In genomic region chr6:115168921-115169320, GRCm38 (mm10) we compare ENCODE assay signal across 14 mouse cellular contexts. TPM values are rescaled to one million over a fixed set of nuclear protein-coding genes. Genes with fewer than 3 reads are reported as not detected.
DNase-seq lines count a peak whose midpoint lies in the region; ATAC-seq and TF ChIP-seq lines count a peak whose summit lies in the region.
"Had no signal": no experiment of that assay in that cellular context is flagged by ENCODE, and none has a peak within 500 bp of the region (broad histone marks: within the 10 kb centered on the region; RNA-seq: fewer than 3 reads in every experiment).

No protein-coding gene starts in this region.

- peak; percentile 1 for DNase-seq in lung, postnatal 25 days (ENCODE audit: low spot score)
- DNase-seq in lung, postnatal 36 days: no peak
- DNase-seq in cerebellum, adult 2 months: peak; percentile 76 to 96
- DNase-seq in layer of hippocampus, adult 2 months (ENCODE audit: low spot score in 2 of 2): peak; percentile 77 to 91
- peak; percentile 75 for DNase-seq in right cerebral cortex, postnatal 25 days
- no peak for DNase-seq in stomach, postnatal 0 days (ENCODE audit: low spot score)
- DNase-seq in kidney, postnatal 25 days: no peak
- DNase-seq in lung, postnatal 14 days: no peak
- DNase-seq: lung, embryonic 14.5 days; retina, postnatal 1 day; thymus, postnatal 14 days had no signal

- no peaks in the 10 kb centered on the region for H3K36me3 ChIP-seq in stomach, postnatal 0 days (ENCODE audit: control insufficient read depth, insufficient read depth, low read length)

- peak; percentile 19; the same call in 1 of the 2 replicates for TF ChIP-seq CTCF in cerebellum, adult 2 months (IDR thresholded peaks at IDR 0.05; ENCODE audit: borderline replicate concordance, insufficient read depth, low read depth, low read length)
- no peak for TF ChIP-seq CTCF in layer of hippocampus, adult 2 months (conservative IDR thresholded peaks at IDR 0.05)
- no peak for TF ChIP-seq CTCF in stomach, postnatal 0 days (IDR thresholded peaks at IDR 0.05; ENCODE audit: low read depth)

- H3K27me3 ChIP-seq in cerebellum, adult 2 months (ENCODE audit: control insufficient read depth, insufficient read depth, low read length): no peaks in the 10 kb centered on the region
- H3K27me3 ChIP-seq in stomach, postnatal 0 days (ENCODE audit: control insufficient read depth, insufficient read depth, low read length): no peaks in the 10 kb centered on the region

- no peak for TF ChIP-seq EP300 in stomach, postnatal 0 days (optimal IDR thresholded peaks at IDR 0.05)

- no peak overlapping the region for H3K9ac ChIP-seq in stomach, postnatal 0 days (ENCODE audit: low read length)
- H3K9ac ChIP-seq: lung, embryonic 14.5 days had no signal

- H3K9me3 ChIP-seq in stomach, postnatal 0 days (ENCODE audit: control insufficient read depth, low read length): no peaks in the 10 kb centered on the region

- H3K4me2 ChIP-seq in stomach, postnatal 0 days (replicated peaks; ENCODE audit: low read depth): no peak overlapping the region
- H3K4me2 ChIP-seq: lung, embryonic 14.5 days had no signal

- H3K27ac ChIP-seq in cerebellum, adult 2 months (ENCODE audit: insufficient read depth, low read length): no peak overlapping the region; the same call in 1 of the 2 replicates
- H3K27ac ChIP-seq in layer of hippocampus, adult 2 months: peak overlapping the region; percentile 80
- no peak overlapping the region for H3K27ac ChIP-seq in stomach, postnatal 0 days (replicated peaks)

- H3K4me1 ChIP-seq in cerebellum, adult 2 months (ENCODE audit: control insufficient read depth, insufficient read depth, low read length): peaks cover 11% of the 10 kb centered on the region
- no peaks in the 10 kb centered on the region for H3K4me1 ChIP-seq in stomach, postnatal 0 days (replicated peaks; ENCODE audit: control insufficient read depth, insufficient read depth)

- TF ChIP-seq POLR2A in cerebellum, adult 2 months (IDR thresholded peaks at IDR 0.05; ENCODE audit: borderline replicate concordance, insufficient read depth, low read length): no peak

- no peak for ATAC-seq in stomach, postnatal 0 days (ENCODE audit: low FRiP score, low TSS enrichment)

- WGBS in cerebellum, adult 2 months: 5% methylated on average over 3 of the region's 3 CpGs
- 45% methylated on average over 3 of the region's 3 CpGs for WGBS in stomach, postnatal 0 days

- no peak overlapping the region for H3K4me3 ChIP-seq in cerebellum, adult 2 months (replicated peaks; ENCODE audit: insufficient read depth, low read depth, low read length)
- H3K4me3 ChIP-seq in layer of hippocampus, adult 2 months: no peak overlapping the region
- H3K4me3 ChIP-seq in stomach, postnatal 0 days (ENCODE audit: low read depth, low read length): no peak overlapping the region

RNA-seq across cellular contexts. Expression of gene Syn2, which starts 34.2 kb away (rescaled TPM):
- 272 and 292 TPM in 2 replicates for polyA plus RNA-seq in cerebellum, adult 2 months (2012; rRNA removed)
- 100 to 1,000 TPM; 564 to 608 TPM for total RNA-seq in layer of hippocampus, adult 2 months (2021)
- polyA plus RNA-seq in stomach, postnatal 0 days (2015; fragmentation: Nextera tagmentation; extraction: Ambion mirVana): 4.5 and 4.7 TPM in 2 replicates
- total RNA-seq: hematopoietic stem cell, adult 5-6 weeks had no signal

RNA-seq across cellular contexts. Expression of gene Gm17482, which starts 58.2 kb away (rescaled TPM):
- polyA plus RNA-seq in cerebellum, adult 2 months (2012; rRNA removed): not detected in 2 replicates
- not detected for total RNA-seq in layer of hippocampus, adult 2 months (2021)
- polyA plus RNA-seq in stomach, postnatal 0 days (2015; fragmentation: Nextera tagmentation; extraction: Ambion mirVana): not detected in 2 replicates
- total RNA-seq: gastrocnemius, adult 8-10 months; hematopoietic stem cell, adult 5-6 weeks; layer of hippocampus, postnatal 10 days had no signal
- polyA plus RNA-seq: lung, embryonic 14.5 days had no signal

Comparison
In these comparisons a context has a peak if more than half of its experiments do, and no peak if none do; other contexts are left out.
1. DNase-seq: peak in lung, postnatal 25 days (single experiment), cerebellum, adult 2 months (2 of 2), layer of hippocampus, adult 2 months (2 of 2) and right cerebral cortex, postnatal 25 days (single experiment); none in lung, postnatal 36 days (single experiment), stomach, postnatal 0 days (single experiment), kidney, postnatal 25 days (0 of 2) and lung, postnatal 14 days (single experiment).
2. RNA of gene Syn2, which starts 34.2 kb away (polyA plus RNA-seq): 272 to 292 TPM in cerebellum, adult 2 months; 4.5 to 4.7 TPM in stomach, postnatal 0 days; every median in the first group is over 10 times any median in the second.